Mouse (Mus musculus): ENCODE data around the gene Osbpl2. TPM values are rescaled to one million over a fixed set of nuclear protein-coding genes. Genes with fewer than 3 reads are reported as not detected.

The Osbpl2 gene
- polyA plus RNA-seq (2014; fragmentation: Illumina TruSeq; extraction: RNeasy Lipid Tissue Mini Kit (QIAGEN cat#74804); ENCODE audit: low read depth, low replicate concordance), result 25.0 TPM

GRCm38 (mm10) chr2:180118661-180119438, at the start of gene Osbpl2:
TSS of gene Osbpl2 (plus strand) at chr2:180119306.

GRCm38 (mm10) chr2:180070481-180071453, 48.3 kb upstream of the Osbpl2 start, which contains the start of gene Mtg2:
TSS of gene Mtg2 (plus strand) at chr2:180070588.

GRCm38 (mm10) chr2:180103978-180104658, 15.0 kb upstream of the Osbpl2 start, which contains the start of gene Hrh3:
TSS of gene Hrh3 (minus strand) at chr2:180104488.

GRCm38 (mm10) chr2:180170806-180171521, 51.9 kb downstream of the Osbpl2 start, which contains the start of gene Adrm1:
TSS of gene Adrm1 (plus strand) at chr2:180171485.

Other genes with a start within 250 kb of the Osbpl2 start
- gene Taf4, start 142.7 kb upstream of the Osbpl2 start, polyA plus RNA-seq (2014; fragmentation: Illumina TruSeq; extraction: RNeasy Lipid Tissue Mini Kit (QIAGEN cat#74804); ENCODE audit: low read depth, low replicate concordance), result 7.1 TPM
- 19.6 TPM for gene Lsm14b, start 94.3 kb upstream of the Osbpl2 start, polyA plus RNA-seq (2014; fragmentation: Illumina TruSeq; extraction: RNeasy Lipid Tissue Mini Kit (QIAGEN cat#74804); ENCODE audit: low read depth, low replicate concordance)
- gene Psma7, start 76.9 kb upstream of the Osbpl2 start, polyA plus RNA-seq (2014; fragmentation: Illumina TruSeq; extraction: RNeasy Lipid Tissue Mini Kit (QIAGEN cat#74804); ENCODE audit: low read depth, low replicate concordance), result 59.1 TPM
- gene Ss18l1, start 76.8 kb upstream of the Osbpl2 start, polyA plus RNA-seq (2014; fragmentation: Illumina TruSeq; extraction: RNeasy Lipid Tissue Mini Kit (QIAGEN cat#74804); ENCODE audit: low read depth, low replicate concordance), result 4.0 TPM
- gene Mtg2, start 48.7 kb upstream of the Osbpl2 start, polyA plus RNA-seq (2014; fragmentation: Illumina TruSeq; extraction: RNeasy Lipid Tissue Mini Kit (QIAGEN cat#74804); ENCODE audit: low read depth, low replicate concordance), result 1.9 TPM
- not detected for gene Hrh3, start 14.8 kb upstream of the Osbpl2 start, polyA plus RNA-seq (2014; fragmentation: Illumina TruSeq; extraction: RNeasy Lipid Tissue Mini Kit (QIAGEN cat#74804); ENCODE audit: low read depth, low replicate concordance)
- gene Adrm1, start 52.2 kb downstream of the Osbpl2 start, polyA plus RNA-seq (2014; fragmentation: Illumina TruSeq; extraction: RNeasy Lipid Tissue Mini Kit (QIAGEN cat#74804); ENCODE audit: low read depth, low replicate concordance), result 20.7 TPM
- 0.26 TPM for gene Lama5, start 106.6 kb downstream of the Osbpl2 start, polyA plus RNA-seq (2014; fragmentation: Illumina TruSeq; extraction: RNeasy Lipid Tissue Mini Kit (QIAGEN cat#74804); ENCODE audit: low read depth, low replicate concordance)
- gene Rps21, start 138.1 kb downstream of the Osbpl2 start, polyA plus RNA-seq (2014; fragmentation: Illumina TruSeq; extraction: RNeasy Lipid Tissue Mini Kit (QIAGEN cat#74804); ENCODE audit: low read depth, low replicate concordance), result 101 TPM
- 11.5 TPM for gene Cables2, start 154.2 kb downstream of the Osbpl2 start, polyA plus RNA-seq (2014; fragmentation: Illumina TruSeq; extraction: RNeasy Lipid Tissue Mini Kit (QIAGEN cat#74804); ENCODE audit: low read depth, low replicate concordance)
- gene Rbbp8nl, start 170.6 kb downstream of the Osbpl2 start, polyA plus RNA-seq (2014; fragmentation: Illumina TruSeq; extraction: RNeasy Lipid Tissue Mini Kit (QIAGEN cat#74804); ENCODE audit: low read depth, low replicate concordance), result not detected
- gene Gata5, start 215.4 kb downstream of the Osbpl2 start, polyA plus RNA-seq (2014; fragmentation: Illumina TruSeq; extraction: RNeasy Lipid Tissue Mini Kit (QIAGEN cat#74804); ENCODE audit: low read depth, low replicate concordance), result not detected